Mouse (Mus musculus) lung, postnatal 0 days (tissue): ENCODE measurements around the gene Gopc.

Source experiments
- CTCF ChIP-seq: IDR thresholded peaks from 2 replicates; pipeline ENCODE4 v1.5.1; 2016; ENCODE audit warnings: antibody characterized with exemption, mild to moderate bottlenecking
- EP300 ChIP-seq: IDR thresholded peaks from 2 replicates; pipeline ENCODE4 v1.6.1; 2016; ENCODE audit warnings: antibody characterized with exemption, mild to moderate bottlenecking, control low read depth

GRCm38 (mm10) chr10:52399722-52400121 is 17.8 kb upstream of the Gopc start:
- TF ChIP-seq CTCF = no peak
- TF ChIP-seq EP300 = no peak
